Mouse (Mus musculus) cerebellum, postnatal 14 days (tissue): Measurements from ENCODE around the gene Bbs9.
"Not testable (repeated sequence)": the region's sequence is repeated elsewhere in the genome, so short reads cannot be mapped to it uniquely, and the experiment has no call there.

Experiments
- DNase-seq, 2 experiments: peaks; one replicate each; pipeline ENCODE4 v3.0.0; 2021; ENCODE audit warnings: mixed read lengths in 2 of 2

Bbs9 gene

GRCm38 (mm10) chr9:22809621-22810126 is 334.2 kb downstream of the Bbs9 start:
- DNase-seq = no peak

GRCm38 (mm10) chr9:22810454-22810853 is 334.9 kb downstream of the Bbs9 start:
- no peak for DNase-seq

GRCm38 (mm10) chr9:22811931-22812330 is 336.4 kb downstream of the Bbs9 start:
- DNase-seq = no peak

GRCm38 (mm10) chr9:22814407-22815092 is 339.0 kb downstream of the Bbs9 start:
- no peak for DNase-seq

- DNase-seq = no peak
These were observed 339.6 kb downstream of the Bbs9 start for GRCm38 (mm10) chr9:22815093-22815458.

- DNase-seq = no peak
These were observed 344.0 kb downstream of the Bbs9 start for GRCm38 (mm10) chr9:22819539-22819938.

GRCm38 (mm10) chr9:22820646-22821185 is 345.2 kb downstream of the Bbs9 start:
- DNase-seq = no peak

GRCm38 (mm10) chr9:22822770-22823169 is 347.3 kb downstream of the Bbs9 start:
- peak; percentile 27 to 31 for DNase-seq

- no peak for DNase-seq
These were observed 348.3 kb downstream of the Bbs9 start for GRCm38 (mm10) chr9:22823856-22824255.

- DNase-seq = no peak
These were observed 349.4 kb downstream of the Bbs9 start for GRCm38 (mm10) chr9:22824910-22825309.

- DNase-seq = no peak
These were observed 351.1 kb downstream of the Bbs9 start for GRCm38 (mm10) chr9:22826571-22826990.

- peak; percentile 58 to 70 for DNase-seq
These were observed 351.8 kb downstream of the Bbs9 start for GRCm38 (mm10) chr9:22827176-22827770.

- peak in 1 of 2 experiments; percentile 32 for DNase-seq
These were observed 353.9 kb downstream of the Bbs9 start for GRCm38 (mm10) chr9:22829212-22829960.

- DNase-seq = no peak
These were observed 359.5 kb downstream of the Bbs9 start for GRCm38 (mm10) chr9:22834994-22835512.

- DNase-seq = no peak
These were observed 361.5 kb downstream of the Bbs9 start for GRCm38 (mm10) chr9:22837000-22837399.

GRCm38 (mm10) chr9:22837702-22838210 is 362.2 kb downstream of the Bbs9 start:
- DNase-seq = no peak

GRCm38 (mm10) chr9:22846048-22846447 is 370.5 kb downstream of the Bbs9 start:
- no peak for DNase-seq

- no peak for DNase-seq
These were observed 371.3 kb downstream of the Bbs9 start for GRCm38 (mm10) chr9:22846783-22847182.

- no peak for DNase-seq
These were observed 373.3 kb downstream of the Bbs9 start for GRCm38 (mm10) chr9:22848800-22849199.

- DNase-seq = no peak
These were observed 373.7 kb downstream of the Bbs9 start for GRCm38 (mm10) chr9:22849212-22849611.

- DNase-seq = not testable (repeated sequence)
These were observed 393.6 kb downstream of the Bbs9 start for GRCm38 (mm10) chr9:22869147-22869546.

GRCm38 (mm10) chr9:22870661-22871060 is 395.1 kb downstream of the Bbs9 start:
- no peak for DNase-seq

- peak; percentile 17 to 66 for DNase-seq
These were observed 399.7 kb downstream of the Bbs9 start for GRCm38 (mm10) chr9:22875231-22875630.
